Mouse (Mus musculus) midbrain, postnatal 0 days (tissue): ENCODE results near the gene Npnt. TPM values are rescaled to one million over a fixed set of nuclear protein-coding genes. Genes with fewer than 3 reads are reported as not detected.
A peak's percentile ranks its signal among the peaks of the same experiment; 100 is the strongest.

Source experiments
- ATAC-seq: fragments of 200-750 bp; cut with Nextera tagmentation; 2 replicates; pipeline ENCODE4 v1.8.0; 2017; ENCODE audit warnings: moderate number of reproducible peaks, mild to moderate bottlenecking, moderate TSS enrichment, moderate library complexity; ENCODE audit not compliant: low FRiP score
- DNase-seq: peaks from one replicate; pipeline ENCODE4 v3.0.0-alpha.2; 2015; ENCODE audit warnings: low spot score
- H3K27ac ChIP-seq: fragments of 300-500 bp; sonication (generic); 2 replicates; pipeline ENCODE4 v1.5.1; 2014; ENCODE audit warnings: low read depth, mild to moderate bottlenecking, low read length, mixed read lengths
- H3K27me3 ChIP-seq: fragments of 300-500 bp; sonication (generic); 2 replicates; pipeline ENCODE4 v1.6.1; 2014; ENCODE audit warnings: low read length, control low read depth, mixed read lengths; ENCODE audit not compliant: insufficient read depth
- H3K36me3 ChIP-seq: fragments of 300-500 bp; sonication (generic); 2 replicates; pipeline ENCODE4 v1.6.1; 2014; ENCODE audit warnings: low read length, control low read depth, mixed read lengths; ENCODE audit not compliant: insufficient read depth
- H3K4me1 ChIP-seq: fragments of 300-500 bp; sonication (generic); 2 replicates; pipeline ENCODE4 v1.6.1; 2014; ENCODE audit warnings: mild to moderate bottlenecking, control low read depth, antibody characterized with exemption, low read length, mixed read lengths; ENCODE audit not compliant: insufficient read depth
- H3K4me2 ChIP-seq: fragments of 300-500 bp; sonication (generic); 2 replicates; pipeline ENCODE4 v1.6.1; 2014; ENCODE audit warnings: low read depth, mild to moderate bottlenecking, low read length, mixed read lengths; ENCODE audit not compliant: poor library complexity, severe bottlenecking
- H3K4me3 ChIP-seq: fragments of 300-500 bp; sonication (generic); 2 replicates; pipeline ENCODE4 v1.5.1; 2014; ENCODE audit warnings: low read depth, mild to moderate bottlenecking, low read length, moderate library complexity
- H3K9ac ChIP-seq: fragments of 300-500 bp; sonication (generic); replicated peaks from 2 replicates; pipeline ENCODE4 v1.6.1; 2014; ENCODE audit warnings: mild to moderate bottlenecking, low read length, moderate library complexity, mixed read lengths; ENCODE audit not compliant: poor library complexity, severe bottlenecking
- H3K9me3 ChIP-seq: fragments of 300-500 bp; sonication (generic); 2 replicates; pipeline ENCODE4 v1.6.1; 2016; ENCODE audit warnings: low read length, control low read depth
- CTCF ChIP-seq: IDR thresholded peaks from 2 replicates; pipeline ENCODE4 v1.5.1; 2016; ENCODE audit warnings: antibody characterized with exemption, mild to moderate bottlenecking
- WGBS: fragments of 180-500 bp; shearing (Covaris S2); extraction: QIAGEN DNeasy Blood & Tissue Kit; methylation state at CpG from one replicate; pipeline ENCODE4 v1.1.7; 2014; 5-methylcytosine and 5-hydroxymethylcytosine counted together
- polyA plus RNA-seq: library from polyadenylated mRNA; unstranded; fragments of >200 nt; fragmentation: Nextera tagmentation; extraction: Ambion mirVana; gene quantifications from 2 replicates; pipeline ENCODE4 v1.2.1, GENCODE M21; 2015
- total RNA-seq: library from RNA; depleted of rRNA; stranded (reverse); fragments of >200 nt; gene quantifications from 2 replicates; pipeline ENCODE4 v1.2.3, GENCODE M21; 2014

The Npnt gene
- total and polyA plus RNA-seq, 2 experiments from 2014 or later = 20.9 to 36.4 TPM

GRCm38 (mm10) chr3:132855458-132856212 lies 94.5 kb downstream of the Npnt start:
- H3K27me3 ChIP-seq = no peaks in the 10 kb centered on the region
- ATAC-seq (no peak), DNase-seq (no peak)
- no peak overlapping the region for H3K4me2 ChIP-seq
- no peaks in the 10 kb centered on the region for H3K36me3 ChIP-seq
- H3K27ac ChIP-seq = no peak overlapping the region
- no peaks in the 10 kb centered on the region for H3K9me3 ChIP-seq
- no peak for TF ChIP-seq CTCF
- H3K4me1 ChIP-seq = no peaks in the 10 kb centered on the region
- H3K4me3 ChIP-seq = no peak overlapping the region
- no peak overlapping the region for H3K9ac ChIP-seq
- 67% methylated on average over 9 of the region's 9 CpGs for WGBS

DNA sequence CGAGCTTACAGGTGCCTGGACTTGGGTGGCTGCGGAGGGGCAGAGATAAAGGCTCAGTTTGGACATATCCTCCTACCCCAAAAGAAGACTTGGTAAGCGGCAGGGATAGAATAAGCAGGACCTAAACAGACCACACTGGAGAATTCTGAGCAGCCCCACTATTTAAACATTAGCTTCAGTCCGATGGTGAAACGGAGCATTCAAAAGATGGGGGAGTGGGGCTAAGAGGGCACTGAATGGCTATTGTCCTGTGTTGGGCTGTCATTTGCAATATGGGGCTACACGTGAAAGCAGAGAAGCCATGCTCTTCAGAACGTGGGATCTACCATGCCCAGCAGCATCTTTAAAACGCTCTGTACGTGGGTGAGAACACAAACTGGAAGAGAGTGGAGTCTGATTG lies 95.8 kb downstream of the Npnt start:
- no peak overlapping the region for H3K9ac ChIP-seq
- H3K4me3 ChIP-seq = no peak overlapping the region
- no peak for TF ChIP-seq CTCF
- H3K36me3 ChIP-seq = no peaks in the 10 kb centered on the region
- no peak for DNase-seq
- no peaks in the 10 kb centered on the region for H3K9me3 ChIP-seq
- no peak for ATAC-seq
- no peak overlapping the region for H3K27ac ChIP-seq
- H3K27me3 ChIP-seq = no peaks in the 10 kb centered on the region
- no peak overlapping the region for H3K4me2 ChIP-seq
- H3K4me1 ChIP-seq = no peaks in the 10 kb centered on the region
- WGBS = 83% methylated on average over 9 of the region's 9 CpGs

DNA sequence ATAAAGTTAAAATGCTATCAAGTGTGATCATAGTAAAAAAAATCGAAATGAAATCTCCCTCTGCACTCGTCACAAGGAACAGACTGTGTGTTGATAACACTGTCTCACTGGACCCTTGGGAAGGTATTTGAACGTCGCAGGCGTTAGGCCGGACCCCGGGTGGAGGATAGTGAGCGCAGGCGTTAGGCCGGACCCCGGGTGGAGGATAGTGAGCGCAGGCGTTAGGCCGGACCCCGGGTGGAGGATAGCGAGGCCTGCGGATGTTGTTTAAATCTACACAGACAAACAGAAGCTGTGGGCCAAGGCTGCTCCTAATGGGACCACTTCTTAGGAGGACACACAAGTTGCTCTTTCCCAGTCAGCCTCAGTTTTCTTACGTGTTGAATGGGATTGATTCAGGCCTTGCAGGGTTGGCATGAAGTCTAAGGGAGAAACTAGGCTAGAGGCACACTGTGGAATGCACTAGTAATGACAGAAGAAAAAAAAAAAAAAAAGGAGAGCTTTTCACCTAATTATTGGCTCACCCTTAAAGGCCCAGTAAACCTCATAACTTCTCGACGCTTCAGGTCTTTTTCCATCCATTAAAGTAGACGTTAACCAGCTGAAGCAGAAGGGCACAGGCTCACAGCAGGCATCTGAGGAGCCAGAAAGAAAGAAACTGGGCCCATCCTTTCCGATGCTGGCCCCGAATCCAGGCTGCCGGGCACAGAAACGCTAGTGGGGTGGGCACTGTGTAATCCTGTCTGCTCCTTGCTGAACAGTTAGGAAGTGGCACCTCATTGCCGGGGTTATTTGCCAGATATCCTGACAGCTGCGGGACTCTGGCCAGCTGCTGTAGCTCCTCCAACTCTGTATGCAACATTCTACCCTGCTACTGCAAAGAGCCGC lies 98.0 kb downstream of the Npnt start:
- Histone ChIP-seq H3K36me3 (no peaks in the 10 kb centered on the region), H3K27ac (no peak overlapping the region), H3K9ac (no peak overlapping the region), H3K9me3 (no peaks in the 10 kb centered on the region), H3K4me1 (no peaks in the 10 kb centered on the region), H3K4me2 (no peak overlapping the region), H3K27me3 (no peaks in the 10 kb centered on the region), H3K4me3 (no peak overlapping the region)
- TF ChIP-seq CTCF = no peak
- DNase-seq = peak; percentile 22
- 53% methylated on average over 28 of the region's 28 CpGs for WGBS
- ATAC-seq = peak; percentile 24; the same call in 1 of the 2 replicates

GRCm38 (mm10) chr3:132851417-132851816 lies 98.7 kb downstream of the Npnt start:
- TF ChIP-seq CTCF = no peak
- ATAC-seq (peak; percentile 20; the same call in 1 of the 2 replicates), DNase-seq (no peak)
- Histone ChIP-seq H3K4me2 (no peak overlapping the region), H3K4me1 (no peaks in the 10 kb centered on the region), H3K9ac (no peak overlapping the region), H3K27ac (no peak overlapping the region), H3K36me3 (no peaks in the 10 kb centered on the region), H3K4me3 (no peak overlapping the region), H3K27me3 (no peaks in the 10 kb centered on the region), H3K9me3 (no peaks in the 10 kb centered on the region)
- 63% methylated on average over 1 of the region's 1 CpGs for WGBS

DNA sequence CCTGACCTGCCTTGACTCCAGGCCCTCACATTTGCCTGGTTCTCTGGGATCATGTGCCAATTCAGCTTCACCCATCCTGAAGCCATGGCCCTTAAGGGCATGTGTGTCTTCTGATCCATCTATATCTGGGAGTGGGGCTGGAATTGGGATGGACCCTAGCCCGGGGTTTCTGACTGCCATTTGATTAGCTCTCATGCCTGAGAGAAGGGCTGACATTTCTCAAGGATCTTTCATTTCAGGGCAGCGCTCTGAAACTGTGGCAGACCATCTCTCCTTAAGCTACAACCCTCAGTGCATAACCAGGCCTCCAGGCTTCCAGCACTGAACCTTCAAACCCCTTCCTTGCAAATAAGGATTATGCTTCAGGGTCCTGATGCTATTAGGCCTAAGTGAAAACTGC lies 99.7 kb downstream of the Npnt start:
- H3K4me1 ChIP-seq = no peaks in the 10 kb centered on the region
- no peaks in the 10 kb centered on the region for H3K36me3 ChIP-seq
- no peak overlapping the region for H3K9ac ChIP-seq
- ATAC-seq (no peak), DNase-seq (no peak)
- no peaks in the 10 kb centered on the region for H3K9me3 ChIP-seq
- no peak overlapping the region for H3K4me2 ChIP-seq
- H3K27ac ChIP-seq = no peak overlapping the region
- WGBS = 85% methylated on average over 2 of the region's 2 CpGs
- H3K27me3 ChIP-seq = no peaks in the 10 kb centered on the region
- no peak for TF ChIP-seq CTCF
- no peak overlapping the region for H3K4me3 ChIP-seq

DNA sequence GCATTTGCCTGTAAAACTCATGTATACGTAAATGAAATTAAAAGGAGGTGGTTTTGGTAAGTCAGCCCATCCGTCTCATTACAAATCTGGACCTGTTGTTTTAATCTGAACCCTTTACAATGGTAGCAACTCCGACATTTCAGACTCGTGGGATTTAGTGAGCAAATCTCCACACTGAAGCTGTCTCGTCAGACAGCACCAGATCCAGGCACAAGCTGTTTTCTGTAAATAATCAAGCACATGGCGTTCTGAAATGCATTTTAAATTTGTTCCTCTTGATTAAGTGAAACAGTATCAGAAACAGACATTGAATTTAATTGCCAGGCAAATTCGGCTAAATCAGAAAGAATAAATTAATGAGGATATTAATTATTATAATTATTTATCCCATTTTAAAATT lies 100.4 kb downstream of the Npnt start:
- Histone ChIP-seq H3K4me3 (no peak overlapping the region), H3K9me3 (no peaks in the 10 kb centered on the region), H3K9ac (no peak overlapping the region), H3K36me3 (no peaks in the 10 kb centered on the region), H3K27ac (no peak overlapping the region), H3K4me1 (no peaks in the 10 kb centered on the region), H3K27me3 (no peaks in the 10 kb centered on the region), H3K4me2 (no peak overlapping the region)
- no peak for DNase-seq
- WGBS = 63% methylated on average over 7 of the region's 7 CpGs
- no peak for ATAC-seq
- TF ChIP-seq CTCF = no peak
